Mouse (Mus musculus): ENCODE measurements at regions not wholly inside any gene's neighbourhood (a gene's known extent, or its start where the extent isn't known, plus 50 kb on each side); places are given as distances from the start of the nearest gene placed in this dataset.

DNA sequence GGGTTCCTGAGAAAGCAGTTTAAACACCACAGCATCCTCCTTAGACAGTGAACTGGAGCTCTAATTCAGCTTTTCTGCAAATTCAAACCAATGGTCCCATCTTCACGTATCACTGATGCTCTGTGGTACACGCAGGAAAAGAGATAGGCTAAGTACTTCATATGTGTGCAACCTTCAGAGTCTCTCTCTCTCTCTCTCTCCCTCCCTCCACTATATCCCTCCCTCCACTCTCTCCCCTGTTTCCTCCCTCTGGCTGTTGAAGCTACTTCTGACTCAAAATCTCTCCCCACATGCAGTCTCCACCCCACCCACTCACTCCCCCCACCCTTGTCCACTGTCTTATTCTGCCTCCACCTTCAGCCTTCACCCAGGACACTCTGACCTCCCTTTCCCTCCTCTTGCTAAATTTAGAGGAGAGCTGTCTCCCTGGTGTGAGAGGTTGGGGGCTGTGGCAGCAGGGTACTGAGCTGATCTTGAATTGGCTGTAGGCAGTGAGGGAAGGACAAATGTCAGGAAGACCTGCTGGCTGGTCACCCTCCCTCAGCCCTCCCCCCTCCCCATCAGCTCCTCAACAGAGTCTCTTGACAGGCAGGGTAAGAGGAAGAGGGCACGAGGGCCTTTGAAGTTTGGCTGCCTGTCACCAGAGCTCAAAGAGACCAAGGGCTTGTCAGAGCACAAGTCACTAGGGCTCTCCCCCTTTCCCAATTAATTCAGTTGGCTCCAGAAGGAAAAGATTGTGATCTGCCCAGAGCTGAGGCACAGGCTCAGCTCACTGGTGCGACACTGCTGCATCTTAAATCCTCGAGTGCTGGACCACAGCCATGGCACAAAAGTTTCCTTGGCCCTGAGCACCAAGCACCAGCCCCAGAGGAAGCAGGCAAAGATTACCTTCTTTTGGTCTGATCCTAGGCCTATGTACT lies 227.9 kb upstream of the Apob start:
- Histone ChIP-seq H3K4me3 (replicated peaks) (no peak overlapping the region), H3K36me3 (no peaks in the 10 kb centered on the region), H3K9me3 (replicated peaks) (no peaks in the 10 kb centered on the region), H3K4me2 (no peak overlapping the region), H3K4me1 (0 out of 2 replicates have a peak, but pooled peaks cover 7% of the 10 kb centered on the region), H3K27me3 (no peaks in the 10 kb centered on the region), H3K27ac (no peak overlapping the region), H3K9ac (no peak overlapping the region)
- WGBS = 37% methylated on average over 5 of the region's 5 CpGs
- ATAC-seq (replicated peaks; ENCODE audit: low FRiP score) = peak; percentile 62; the same call in 1 of the 2 replicates

DNA sequence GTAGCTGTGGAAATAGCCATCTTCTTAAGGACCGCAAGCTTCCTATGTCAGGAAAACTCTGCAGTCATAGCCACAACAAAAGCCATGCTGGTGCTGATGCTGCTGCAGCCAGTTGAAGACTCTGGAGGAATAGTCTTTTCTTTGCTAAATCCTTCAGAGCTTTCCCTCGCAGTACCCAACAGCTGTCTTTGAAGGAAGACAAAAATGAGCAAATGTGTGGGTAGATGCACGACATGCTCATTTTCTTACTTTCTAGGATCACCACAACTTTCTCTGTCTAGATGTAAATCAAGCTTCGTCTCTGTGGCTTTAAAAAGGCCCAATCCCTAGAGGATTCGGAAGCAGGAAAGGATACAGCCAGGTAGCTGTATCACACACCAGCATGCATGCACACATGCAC lies 222.6 kb upstream of the Apob start:
- Histone ChIP-seq H3K27me3 (no peaks in the 10 kb centered on the region), H3K4me2 (no peak overlapping the region), H3K27ac (no peak overlapping the region), H3K36me3 (no peaks in the 10 kb centered on the region), H3K4me3 (replicated peaks) (no peak overlapping the region), H3K9ac (no peak overlapping the region), H3K4me1 (no peaks in the 10 kb centered on the region), H3K9me3 (replicated peaks) (no peaks in the 10 kb centered on the region)
- 84% methylated on average over 5 of the region's 5 CpGs for WGBS
- ATAC-seq (replicated peaks; ENCODE audit: low FRiP score) = no peak

DNA sequence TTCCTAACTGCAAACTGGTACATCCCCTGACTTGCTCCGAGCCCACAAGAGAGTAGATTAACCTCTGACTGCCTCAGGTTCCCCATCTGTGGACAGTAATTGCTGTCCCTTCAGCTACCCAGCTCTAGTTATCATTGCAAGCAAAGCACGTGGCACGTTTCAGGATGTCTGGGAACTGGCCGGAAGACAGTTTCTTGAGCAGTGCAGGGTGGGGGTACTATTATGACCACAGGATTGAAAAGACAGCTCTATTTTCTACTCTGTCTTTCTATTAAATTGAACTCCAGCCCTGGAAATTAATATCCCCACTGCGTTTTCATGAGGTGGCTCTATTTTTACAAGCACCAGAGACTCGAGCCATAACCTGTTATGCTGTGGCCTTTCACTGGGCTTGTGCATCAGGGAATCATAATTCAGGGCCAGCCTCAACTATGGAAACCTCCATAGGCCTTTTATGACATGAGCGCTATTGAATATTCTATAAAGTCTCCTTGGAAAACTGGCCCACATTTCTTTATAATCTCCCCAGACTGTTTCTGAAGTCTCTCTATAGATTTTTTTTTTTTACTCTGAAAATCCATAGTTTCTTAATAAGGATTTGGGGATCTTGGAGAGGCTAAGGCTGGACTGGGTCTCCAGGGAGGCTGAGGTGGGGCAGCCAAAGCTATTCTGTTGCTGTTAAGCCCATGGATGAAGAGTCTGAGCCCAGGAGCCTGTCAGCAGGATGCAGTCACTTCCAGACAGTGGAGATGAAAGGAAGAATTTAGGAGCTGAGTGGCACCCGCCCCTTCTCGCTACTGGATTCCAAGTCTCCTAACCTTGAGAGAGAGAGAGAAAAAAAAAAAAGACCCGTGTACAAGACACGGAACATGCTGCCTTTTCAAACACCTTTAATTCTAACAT lies 212.4 kb upstream of the Apob start:
- H3K4me1 ChIP-seq = no peaks in the 10 kb centered on the region
- no peak overlapping the region for H3K4me2 ChIP-seq
- no peaks in the 10 kb centered on the region for H3K9me3 ChIP-seq (replicated peaks)
- WGBS = 74% methylated on average over 11 of the region's 11 CpGs
- H3K36me3 ChIP-seq = no peaks in the 10 kb centered on the region
- ATAC-seq (replicated peaks; ENCODE audit: low FRiP score) = no peak
- H3K9ac ChIP-seq = no peak overlapping the region
- no peak overlapping the region for H3K4me3 ChIP-seq (replicated peaks)
- no peaks in the 10 kb centered on the region for H3K27me3 ChIP-seq
- no peak overlapping the region for H3K27ac ChIP-seq

DNA sequence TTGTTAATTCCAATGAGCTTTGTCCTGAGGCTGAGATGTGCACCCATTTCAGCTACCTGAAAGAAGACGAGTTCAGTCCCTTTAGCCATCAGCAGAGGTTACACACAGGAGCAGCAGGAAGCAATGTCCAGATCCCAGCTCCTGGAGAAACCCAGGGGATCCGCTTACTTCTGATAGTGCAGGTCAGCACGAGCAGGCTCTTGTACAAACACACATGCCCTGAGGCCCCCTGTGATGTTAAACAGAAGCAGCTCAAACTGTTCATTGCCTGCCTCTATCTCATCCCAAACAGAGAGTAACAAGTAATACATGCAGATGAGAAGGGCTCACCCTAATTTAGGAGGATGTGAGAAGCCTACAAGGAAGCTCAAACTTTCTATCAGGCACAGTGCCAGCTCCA lies 203.3 kb upstream of the Apob start:
- ATAC-seq (replicated peaks; ENCODE audit: low FRiP score) = no peak
- H3K4me3 ChIP-seq (replicated peaks) = no peak overlapping the region
- H3K36me3 ChIP-seq = no peaks in the 10 kb centered on the region
- H3K9me3 ChIP-seq (replicated peaks) = no peaks in the 10 kb centered on the region
- no peak overlapping the region for H3K4me2 ChIP-seq
- H3K4me1 ChIP-seq = no peaks in the 10 kb centered on the region
- H3K27ac ChIP-seq = no peak overlapping the region
- H3K9ac ChIP-seq = no peak overlapping the region
- whole genome bisulfite sequencing = 39% methylated on average over 3 of the region's 3 CpGs
- H3K27me3 ChIP-seq = no peaks in the 10 kb centered on the region

DNA sequence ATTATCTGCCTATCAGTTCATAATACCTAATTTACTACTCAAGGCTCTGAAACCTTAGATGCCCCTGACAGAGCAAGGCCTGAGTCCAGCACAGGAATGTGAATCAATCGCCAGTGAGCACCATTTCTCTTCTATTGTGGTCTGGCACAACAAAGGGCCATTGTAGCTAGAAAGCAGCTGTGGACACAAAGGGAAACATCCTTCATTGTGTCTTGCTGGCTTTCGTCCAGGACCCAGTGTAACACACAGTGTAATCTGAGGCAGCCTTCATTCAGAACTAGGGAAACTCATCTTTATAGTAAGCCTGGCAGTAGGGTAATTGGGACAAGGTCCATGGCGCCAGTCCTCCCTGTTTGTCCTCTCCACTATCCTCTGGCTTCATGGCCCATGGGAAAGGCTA lies 201.1 kb upstream of the Apob start:
- Histone ChIP-seq H3K9ac (no peak overlapping the region), H3K4me2 (no peak overlapping the region), H3K4me1 (no peaks in the 10 kb centered on the region), H3K27ac (no peak overlapping the region), H3K36me3 (no peaks in the 10 kb centered on the region), H3K27me3 (no peaks in the 10 kb centered on the region), H3K9me3 (replicated peaks) (no peaks in the 10 kb centered on the region), H3K4me3 (replicated peaks) (no peak overlapping the region)
- ATAC-seq (replicated peaks; ENCODE audit: low FRiP score) = no peak
- WGBS = 72% methylated on average over 3 of the region's 3 CpGs

DNA sequence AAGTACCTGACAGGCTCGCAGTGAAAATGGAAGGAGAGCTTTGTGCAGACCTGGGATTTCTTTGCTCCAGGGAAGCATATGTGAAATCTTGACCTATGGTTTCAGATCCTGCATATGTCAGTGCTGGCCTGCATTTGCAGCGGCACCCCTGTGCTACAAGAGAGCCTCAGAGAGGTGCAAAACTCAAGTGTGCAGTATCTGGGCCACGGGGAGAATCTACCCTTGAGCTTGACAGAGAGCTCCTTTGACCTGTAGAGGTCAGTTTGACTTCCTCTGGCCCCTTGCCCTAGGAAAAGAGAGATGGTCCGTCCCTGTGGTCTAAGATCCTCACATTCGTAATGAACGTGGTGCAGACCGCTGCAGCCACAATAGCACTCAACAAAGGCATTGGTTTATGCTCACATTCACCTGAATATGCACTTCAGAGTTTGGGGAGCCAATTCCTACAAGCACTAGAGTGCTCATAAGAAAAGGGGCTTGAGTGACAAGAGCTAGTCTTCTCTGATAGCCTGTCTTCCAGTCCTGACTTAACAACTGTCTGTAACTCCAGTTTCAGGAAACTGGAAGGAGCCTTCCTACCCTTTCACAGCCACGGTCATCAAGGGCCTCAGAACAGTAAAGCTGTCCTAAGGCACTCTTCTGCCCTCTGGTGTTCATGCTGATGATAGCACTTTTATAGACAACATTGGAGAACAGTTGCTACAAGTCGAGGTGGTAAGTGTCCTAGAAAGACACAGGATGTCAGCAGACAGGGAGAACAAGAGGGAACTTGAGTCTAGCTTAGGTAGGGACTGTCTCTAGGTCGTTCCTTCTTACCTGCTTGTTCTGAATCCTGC lies 200.0 kb upstream of the Apob start:
- no peak overlapping the region for H3K9ac ChIP-seq
- H3K4me1 ChIP-seq = no peaks in the 10 kb centered on the region
- no peak overlapping the region for H3K4me2 ChIP-seq
- H3K4me3 ChIP-seq (replicated peaks) = no peak overlapping the region
- 54% methylated on average over 10 of the region's 10 CpGs for WGBS
- no peaks in the 10 kb centered on the region for H3K27me3 ChIP-seq
- H3K27ac ChIP-seq = no peak overlapping the region
- no peaks in the 10 kb centered on the region for H3K36me3 ChIP-seq
- peak; percentile 66; the same call in 1 of the 2 replicates for ATAC-seq (replicated peaks; ENCODE audit: low FRiP score)
- H3K9me3 ChIP-seq (replicated peaks) = no peaks in the 10 kb centered on the region

DNA sequence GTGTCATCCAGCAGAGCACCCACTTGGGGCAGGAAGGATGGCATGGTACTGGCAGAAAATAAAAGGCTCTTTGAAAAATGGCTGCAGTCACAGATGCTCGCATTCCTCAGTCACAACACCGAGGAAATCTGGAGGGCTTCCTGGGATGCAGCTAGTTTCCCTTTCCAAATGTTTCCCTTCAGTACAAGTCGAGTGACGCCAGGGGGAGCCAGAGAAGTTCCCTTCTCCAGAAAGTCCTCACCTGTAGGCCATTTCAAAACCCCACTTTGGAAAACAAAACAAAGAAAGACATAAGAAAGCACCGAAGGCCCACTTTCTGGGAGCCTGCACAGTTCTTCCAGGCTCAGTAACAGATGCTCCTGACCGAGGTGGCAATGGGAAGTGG lies 199.4 kb upstream of the Apob start:
- Histone ChIP-seq H3K36me3 (no peaks in the 10 kb centered on the region), H3K27me3 (no peaks in the 10 kb centered on the region), H3K4me1 (no peaks in the 10 kb centered on the region), H3K9me3 (replicated peaks) (no peaks in the 10 kb centered on the region), H3K9ac (no peak overlapping the region), H3K4me3 (replicated peaks) (no peak overlapping the region), H3K27ac (no peak overlapping the region), H3K4me2 (no peak overlapping the region)
- WGBS = 57% methylated on average over 6 of the region's 6 CpGs
- no peak for ATAC-seq (replicated peaks; ENCODE audit: low FRiP score)

DNA sequence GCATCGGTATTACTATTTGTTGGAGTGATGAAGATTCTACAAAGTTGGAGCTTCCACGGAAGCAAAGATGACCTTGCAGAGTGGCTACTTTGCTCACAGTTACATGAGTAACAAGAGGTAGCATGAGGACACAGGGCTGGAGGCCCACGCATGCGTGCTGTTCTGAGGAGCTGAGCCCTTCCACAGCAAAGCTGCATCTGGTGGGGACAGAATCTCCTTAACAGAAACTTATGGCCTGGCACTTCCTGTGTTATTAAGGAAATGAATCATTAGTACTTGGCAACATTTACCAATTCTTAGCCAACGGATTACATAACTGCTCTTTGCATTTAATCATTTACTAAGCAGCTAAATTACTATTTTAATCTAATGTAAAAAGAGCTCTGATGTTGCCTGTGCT lies 160.8 kb upstream of the Apob start:
- WGBS = 60% methylated on average over 5 of the region's 5 CpGs
- Histone ChIP-seq H3K4me1 (0 out of 2 replicates have a peak, but pooled peaks cover 2% of the 10 kb centered on the region), H3K27me3 (no peaks in the 10 kb centered on the region), H3K36me3 (no peaks in the 10 kb centered on the region), H3K9me3 (replicated peaks) (no peaks in the 10 kb centered on the region), H3K4me2 (no peak overlapping the region), H3K27ac (no peak overlapping the region), H3K4me3 (replicated peaks) (no peak overlapping the region), H3K9ac (no peak overlapping the region)
- no peak for ATAC-seq (replicated peaks; ENCODE audit: low FRiP score)

DNA sequence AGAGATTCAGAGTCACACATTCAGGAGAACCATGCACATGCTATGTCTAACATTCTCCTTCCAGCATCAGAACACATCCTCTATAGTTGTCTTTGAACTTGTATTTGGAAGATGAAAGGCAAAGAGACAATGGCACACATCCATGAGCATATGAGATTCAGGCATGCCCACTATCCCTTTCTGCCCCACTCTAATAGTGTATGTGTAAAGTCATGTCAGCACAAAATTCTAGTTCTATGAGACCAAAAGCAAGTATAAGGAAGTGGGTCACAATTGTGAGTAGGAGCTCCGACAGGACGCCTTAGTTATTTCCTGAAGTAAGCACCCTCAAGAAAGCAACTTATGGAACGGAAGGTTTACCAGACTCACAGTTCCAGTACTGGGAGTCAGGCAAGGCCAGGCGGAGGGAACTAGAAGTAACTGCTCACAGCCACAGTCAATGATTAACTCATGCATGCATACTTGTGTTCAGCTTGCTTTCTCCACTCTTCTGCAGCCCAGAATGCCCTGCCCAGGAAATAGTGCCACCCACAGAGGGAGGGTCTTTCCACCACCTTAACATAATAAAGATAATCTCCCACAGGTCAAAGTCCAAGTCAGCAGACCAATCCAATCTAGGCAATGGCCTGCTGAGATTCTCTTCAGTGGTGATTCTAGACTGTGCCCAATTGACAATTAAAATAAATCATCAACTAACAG lies 157.3 kb upstream of the Apob start:
- Histone ChIP-seq H3K4me3 (replicated peaks) (no peak overlapping the region), H3K4me1 (0 out of 2 replicates have a peak, but pooled peaks cover 2% of the 10 kb centered on the region), H3K9ac (no peak overlapping the region), H3K9me3 (replicated peaks) (no peaks in the 10 kb centered on the region), H3K27me3 (no peaks in the 10 kb centered on the region), H3K4me2 (no peak overlapping the region), H3K27ac (peak overlapping the region; percentile 55), H3K36me3 (no peaks in the 10 kb centered on the region)
- WGBS = 66% methylated on average over 4 of the region's 4 CpGs
- ATAC-seq (replicated peaks; ENCODE audit: low FRiP score) = peak; percentile 98

DNA sequence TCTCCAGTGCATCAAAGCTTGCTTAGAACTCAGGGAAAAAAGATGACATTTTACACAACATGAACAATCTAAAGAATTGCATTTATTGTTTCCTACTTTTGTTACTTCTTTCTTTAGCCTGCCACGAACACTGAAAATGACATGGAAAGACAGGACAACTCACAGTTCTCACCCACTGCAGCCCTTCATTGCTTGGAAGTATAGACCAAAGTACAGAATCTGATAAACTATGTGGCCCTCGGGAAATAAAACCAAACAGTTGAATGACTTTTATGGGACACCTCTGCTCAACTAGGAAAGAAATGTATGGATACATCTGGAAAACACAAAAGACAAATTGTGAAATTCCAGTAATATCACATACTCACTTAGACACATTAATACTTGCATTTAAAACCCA lies 156.7 kb upstream of the Apob start:
- Histone ChIP-seq H3K4me3 (replicated peaks) (no peak overlapping the region), H3K27ac (no peak overlapping the region), H3K27me3 (no peaks in the 10 kb centered on the region), H3K4me2 (no peak overlapping the region), H3K9me3 (replicated peaks) (0 out of 2 replicates have a peak, but pooled peaks cover under 1% of the 10 kb centered on the region), H3K9ac (no peak overlapping the region), H3K36me3 (no peaks in the 10 kb centered on the region), H3K4me1 (0 out of 2 replicates have a peak, but pooled peaks cover 2% of the 10 kb centered on the region)
- 76% methylated on average over 2 of the region's 2 CpGs for WGBS
- ATAC-seq (replicated peaks; ENCODE audit: low FRiP score) = no peak

DNA sequence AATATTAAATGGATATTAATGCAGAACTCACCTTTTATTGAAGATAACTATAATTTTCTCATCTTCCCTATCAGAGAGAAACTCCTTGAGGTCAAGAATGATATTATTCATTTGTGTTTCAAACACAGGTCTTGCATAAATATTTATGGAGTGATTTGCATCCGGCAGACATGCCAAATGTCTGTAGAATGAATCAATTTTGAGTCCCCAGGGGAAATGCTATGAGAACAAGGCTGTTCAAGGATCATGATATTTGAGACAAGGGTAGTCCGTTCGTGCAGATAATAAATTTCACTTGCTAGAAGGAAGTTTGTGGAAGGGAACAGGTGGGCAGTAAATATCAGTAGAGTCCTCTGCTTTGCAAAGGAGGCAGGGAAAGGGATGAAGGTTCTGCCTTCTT lies 141.7 kb upstream of the Apob start:
- H3K9ac ChIP-seq = no peak overlapping the region
- 30% methylated on average over 3 of the region's 3 CpGs for WGBS
- no peaks in the 10 kb centered on the region for H3K27me3 ChIP-seq
- H3K36me3 ChIP-seq = no peaks in the 10 kb centered on the region
- H3K4me1 ChIP-seq = no peaks in the 10 kb centered on the region
- no peak for ATAC-seq (replicated peaks; ENCODE audit: low FRiP score)
- H3K4me3 ChIP-seq (replicated peaks) = no peak overlapping the region
- no peak overlapping the region for H3K4me2 ChIP-seq
- no peak overlapping the region for H3K27ac ChIP-seq
- no peaks in the 10 kb centered on the region for H3K9me3 ChIP-seq (replicated peaks)

Data from kidney, embryonic 15.5 days (tissue).